Mouse (Mus musculus): ENCODE data around the gene Car5a.

GRCm38 (mm10) chr8:121912831-121913230, 31.9 kb downstream of the Car5a start:
- TF ChIP-seq CHD2 (IDR thresholded peaks at IDR 0.05; ENCODE audit: low read depth, low read length) (no peak), MAFK (IDR thresholded peaks at IDR 0.05; ENCODE audit: insufficient read depth, low read depth, low read length) (no peak), ZNF384 (IDR thresholded peaks at IDR 0.05; ENCODE audit: low read depth, low read length) (no peak)
